Mouse (Mus musculus) testis, postnatal 10 days (tissue): ENCODE measurements around the gene Anapc5.

ENCODE experiments used
- DNase-seq: peaks from one replicate; pipeline ENCODE4 v3.0.0; 2021; ENCODE audit warnings: low spot score

Anapc5 gene

GRCm38 (mm10) chr5:122799379-122800344 is 21.5 kb downstream of the Anapc5 start:
- no peak for DNase-seq

DNA sequence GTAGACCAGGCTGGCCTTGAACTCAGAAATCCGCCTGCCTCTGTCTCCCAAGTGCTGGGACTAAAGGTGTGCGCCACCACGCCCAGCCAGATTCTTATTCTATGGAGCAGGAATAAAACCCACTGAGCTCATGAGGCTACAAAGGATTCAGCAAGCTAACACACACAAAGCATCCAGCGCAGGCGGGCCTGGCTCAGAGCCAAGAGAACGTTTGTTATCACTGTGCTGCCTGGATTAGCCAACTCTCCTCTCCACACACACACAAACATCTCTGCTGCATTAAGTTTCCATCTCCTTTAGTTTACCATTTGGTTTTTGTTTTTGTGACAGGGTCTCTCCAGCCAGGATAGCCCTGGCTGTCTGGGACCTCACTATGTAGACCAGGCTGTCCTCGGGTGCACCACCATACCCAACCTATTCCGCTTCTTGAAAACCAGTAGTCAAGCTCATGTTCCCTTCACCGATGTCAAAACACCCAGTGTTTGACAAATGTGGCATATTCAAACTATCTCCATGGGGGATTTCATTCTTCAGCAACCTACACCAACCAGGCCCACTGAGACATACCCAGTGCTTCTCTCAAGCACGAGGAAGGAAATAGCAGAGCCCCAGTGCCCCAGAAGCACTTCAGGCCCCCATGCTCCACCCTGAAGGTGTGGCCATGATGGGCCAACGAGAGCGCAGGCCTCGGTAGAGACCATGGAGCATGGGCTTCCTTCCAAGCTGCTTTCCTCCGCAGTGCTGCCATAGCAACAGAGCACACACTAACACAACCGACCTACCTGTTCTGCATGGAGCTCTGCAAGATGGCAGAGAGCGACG is 22.4 kb downstream of the Anapc5 start:
- DNase-seq = peak; percentile 92

DNA sequence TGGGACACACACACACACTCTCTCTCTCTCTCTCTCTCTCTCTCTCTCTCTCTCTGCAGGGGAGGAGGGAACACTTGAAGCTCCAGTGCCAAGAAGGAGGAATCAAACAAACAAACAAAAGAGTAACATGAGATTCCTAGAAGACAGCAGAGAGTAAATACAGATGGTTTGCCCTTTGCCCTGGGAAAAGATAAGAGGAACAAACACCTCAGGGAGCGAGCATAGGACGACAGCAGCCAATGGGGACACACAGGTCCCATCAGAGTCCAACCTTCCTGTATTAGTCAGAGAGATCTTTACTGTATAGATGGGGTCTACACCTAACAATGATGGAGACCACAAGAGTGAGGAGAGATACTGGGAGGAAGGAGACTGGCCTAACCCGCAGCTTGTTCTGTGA is 23.3 kb downstream of the Anapc5 start:
- DNase-seq = no peak

DNA sequence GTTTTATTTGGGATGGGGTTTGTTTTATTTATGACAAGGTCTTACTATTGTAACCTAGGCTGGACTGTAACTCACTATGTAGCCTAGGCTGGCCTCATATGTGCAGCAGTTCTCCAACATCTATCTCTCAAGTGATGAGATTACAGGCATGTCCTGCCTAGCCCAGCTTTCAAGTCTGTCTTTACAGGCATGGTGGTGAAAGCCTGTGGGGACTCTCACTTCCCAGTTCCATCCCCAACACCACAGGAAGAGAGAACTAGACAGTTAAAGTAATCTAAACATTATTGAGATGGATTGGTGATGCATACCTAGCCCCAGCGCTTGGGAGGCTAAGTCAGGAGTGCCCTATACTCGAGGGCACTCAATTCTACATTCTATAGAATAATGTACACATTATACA is 32.4 kb downstream of the Anapc5 start:
- no peak for DNase-seq

DNA sequence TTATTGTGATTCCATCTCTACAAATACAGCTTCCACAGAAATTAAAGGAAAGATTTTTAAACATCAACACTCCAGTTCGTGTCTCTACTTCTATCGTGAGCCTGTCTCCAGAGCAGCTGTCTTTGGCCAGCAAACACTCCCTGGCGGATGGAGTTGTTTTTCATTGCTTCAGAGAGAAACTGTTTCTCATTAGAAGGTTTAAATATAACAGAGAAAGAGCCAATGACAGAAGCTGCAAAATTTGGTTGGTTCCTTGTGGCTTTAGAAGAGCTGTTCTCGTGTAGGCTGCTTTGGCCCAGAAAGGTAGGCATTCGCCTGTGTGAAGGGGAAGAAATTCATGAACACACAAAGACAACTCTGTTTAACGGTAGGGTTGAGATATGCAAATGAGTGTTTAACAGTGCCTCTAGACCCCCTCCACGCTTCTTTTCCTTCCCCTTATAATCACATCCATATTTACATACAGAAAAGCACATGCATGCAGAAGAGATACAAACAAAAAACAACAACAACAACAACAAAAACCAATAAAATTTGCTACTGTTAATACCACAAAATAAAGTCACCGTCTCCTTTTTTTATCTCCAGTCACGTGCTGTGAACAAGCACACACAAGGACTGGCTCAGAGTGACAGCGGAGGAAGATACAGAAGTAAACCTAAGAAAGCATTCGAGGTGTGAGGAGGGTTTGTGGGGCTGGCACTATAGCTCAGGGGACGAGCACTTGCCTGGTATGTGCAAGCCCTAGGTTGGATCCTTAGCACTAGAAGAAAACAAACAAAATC is 34.9 kb downstream of the Anapc5 start:
- DNase-seq = no peak

DNA sequence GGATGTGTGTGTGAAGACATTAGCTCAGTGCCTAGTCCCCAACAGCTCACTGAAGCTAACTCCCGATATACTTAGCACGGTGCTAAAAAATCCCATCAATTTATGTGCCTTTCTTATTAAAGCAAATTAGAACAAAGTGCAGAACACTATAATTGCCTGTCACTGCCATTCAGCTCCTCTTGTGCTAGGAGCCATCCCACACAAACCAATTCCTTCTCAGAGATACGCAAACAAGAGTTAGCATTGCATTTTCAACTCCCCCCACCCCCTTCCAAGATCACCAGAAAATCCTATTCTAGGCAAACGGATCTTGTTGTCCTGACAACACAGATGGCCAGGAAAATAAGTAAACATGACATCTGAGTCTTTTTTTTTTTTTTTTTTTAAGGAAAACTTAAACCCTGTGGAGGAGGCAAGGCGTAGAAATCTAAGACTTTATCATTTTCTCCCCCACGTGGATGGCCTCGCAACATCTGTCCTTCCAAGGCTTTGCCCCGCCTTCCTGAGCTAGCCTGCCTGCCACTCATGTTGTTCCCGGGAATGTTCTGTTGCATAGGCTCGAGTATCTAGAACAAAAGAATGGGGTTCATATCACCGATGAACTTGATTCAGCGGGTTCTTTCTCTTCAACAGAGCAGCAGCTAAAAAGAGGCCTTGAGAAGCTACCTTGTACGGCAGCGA is 37.3 kb downstream of the Anapc5 start:
- no peak for DNase-seq

DNA sequence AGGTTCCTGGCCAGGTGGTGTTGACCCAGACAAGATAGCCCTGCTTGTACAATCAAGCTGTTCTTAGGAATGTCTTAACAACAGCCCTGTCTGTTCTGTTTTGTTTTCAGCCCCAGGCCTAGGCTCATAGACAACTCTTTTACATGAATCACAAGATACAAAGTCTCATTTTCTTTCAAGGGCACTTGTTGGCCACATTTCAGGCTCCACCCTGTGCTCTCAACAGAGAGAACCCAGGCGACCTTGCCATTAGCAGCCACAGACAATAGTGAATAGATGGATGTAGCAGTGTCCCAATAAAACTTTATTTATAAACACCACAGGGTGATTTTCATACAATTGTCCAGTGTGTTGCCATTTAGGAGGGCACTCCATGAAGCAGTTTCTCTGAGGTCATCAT is 39.1 kb downstream of the Anapc5 start:
- no peak for DNase-seq

DNA sequence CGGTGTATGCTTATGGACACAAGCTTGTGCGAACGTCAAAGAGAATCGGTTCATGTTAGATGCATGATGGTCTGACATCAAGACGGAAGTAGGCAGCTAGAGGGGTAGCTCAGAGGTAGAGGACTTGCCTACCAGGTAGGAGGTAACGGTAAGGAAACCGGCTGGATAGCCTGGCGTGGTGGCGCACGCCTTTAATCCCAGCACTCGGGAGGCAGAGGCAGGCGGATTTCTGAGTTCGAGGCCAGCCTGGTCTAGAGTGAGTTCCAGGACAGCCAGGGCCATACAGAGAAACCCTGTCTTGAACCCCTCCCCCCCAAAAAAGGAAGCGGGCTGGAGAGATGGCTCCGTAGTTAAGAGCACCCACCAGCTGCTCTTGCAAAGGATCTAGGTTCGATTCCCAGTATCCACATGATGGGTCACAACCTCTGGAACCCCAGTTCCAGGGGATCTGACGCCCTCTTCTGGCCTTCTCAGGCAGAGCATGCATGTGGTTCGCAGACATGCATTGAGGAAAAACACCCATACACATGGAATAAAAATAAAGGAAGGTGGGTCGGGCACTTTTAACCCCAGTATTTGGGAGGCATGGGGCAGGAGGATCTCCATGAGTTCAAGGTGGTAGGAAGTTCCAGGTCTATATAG is 40.2 kb downstream of the Anapc5 start:
- DNase-seq = no peak

DNA sequence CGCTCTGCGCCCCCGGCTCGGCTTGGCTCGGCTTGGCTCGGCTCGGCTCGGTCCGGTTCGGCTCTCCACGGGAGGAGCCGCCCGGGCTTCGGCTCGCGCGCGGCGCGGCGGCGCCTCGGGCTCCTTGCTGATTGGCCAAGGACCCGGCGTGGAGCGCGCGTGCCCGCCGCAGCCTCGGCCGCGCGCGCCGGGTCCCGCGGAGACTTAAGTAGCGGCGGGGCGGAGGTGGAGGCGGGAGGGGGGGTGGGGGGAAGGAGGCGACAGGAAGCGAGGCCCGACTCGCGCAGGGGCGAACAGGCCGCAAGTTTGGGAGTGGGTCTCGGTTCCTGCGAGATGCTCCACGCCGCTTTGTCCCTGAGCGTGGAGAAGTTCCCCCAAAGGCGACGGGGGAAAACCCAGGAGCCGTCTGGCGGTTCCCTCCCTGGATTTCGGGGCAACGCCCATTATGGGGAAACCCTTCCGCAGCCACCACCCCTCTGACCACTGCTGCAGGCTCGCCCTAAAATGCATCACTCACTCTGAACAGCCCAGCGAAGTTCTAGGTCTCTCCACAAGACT is 41.8 kb downstream of the Anapc5 start, which contains the start of gene Camkk2:
Gene Camkk2, minus strand, starts transcription at position 133 of the 558 bp plus-strand sequence.
- DNase-seq = peak; percentile 89

GRCm38 (mm10) chr5:122778231-122779226 is 42.6 kb downstream of the Anapc5 start:
- DNase-seq = no peak

DNA sequence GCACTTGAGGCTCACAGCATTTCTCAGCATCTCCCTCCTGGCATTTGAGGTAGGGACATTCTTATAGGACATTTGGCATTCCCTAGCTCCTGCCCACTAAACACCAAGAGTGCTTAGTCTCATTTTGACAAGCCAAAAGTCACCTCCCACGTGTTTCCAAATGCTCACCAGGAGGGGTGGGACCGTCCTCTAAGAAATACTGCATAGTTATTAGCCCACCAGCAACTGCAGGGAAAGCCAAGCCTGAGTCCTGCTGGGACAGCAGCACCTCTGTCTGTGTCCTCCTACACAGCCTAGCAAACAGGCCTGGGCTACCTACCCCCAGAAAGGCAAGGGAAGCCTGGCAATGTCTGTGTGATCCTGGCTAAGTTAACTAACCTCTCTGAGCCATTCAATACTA is 43.8 kb downstream of the Anapc5 start:
- DNase-seq = no peak

- DNase-seq = no peak
These were observed 45.4 kb downstream of the Anapc5 start for GRCm38 (mm10) chr5:122775646-122776286.

DNA sequence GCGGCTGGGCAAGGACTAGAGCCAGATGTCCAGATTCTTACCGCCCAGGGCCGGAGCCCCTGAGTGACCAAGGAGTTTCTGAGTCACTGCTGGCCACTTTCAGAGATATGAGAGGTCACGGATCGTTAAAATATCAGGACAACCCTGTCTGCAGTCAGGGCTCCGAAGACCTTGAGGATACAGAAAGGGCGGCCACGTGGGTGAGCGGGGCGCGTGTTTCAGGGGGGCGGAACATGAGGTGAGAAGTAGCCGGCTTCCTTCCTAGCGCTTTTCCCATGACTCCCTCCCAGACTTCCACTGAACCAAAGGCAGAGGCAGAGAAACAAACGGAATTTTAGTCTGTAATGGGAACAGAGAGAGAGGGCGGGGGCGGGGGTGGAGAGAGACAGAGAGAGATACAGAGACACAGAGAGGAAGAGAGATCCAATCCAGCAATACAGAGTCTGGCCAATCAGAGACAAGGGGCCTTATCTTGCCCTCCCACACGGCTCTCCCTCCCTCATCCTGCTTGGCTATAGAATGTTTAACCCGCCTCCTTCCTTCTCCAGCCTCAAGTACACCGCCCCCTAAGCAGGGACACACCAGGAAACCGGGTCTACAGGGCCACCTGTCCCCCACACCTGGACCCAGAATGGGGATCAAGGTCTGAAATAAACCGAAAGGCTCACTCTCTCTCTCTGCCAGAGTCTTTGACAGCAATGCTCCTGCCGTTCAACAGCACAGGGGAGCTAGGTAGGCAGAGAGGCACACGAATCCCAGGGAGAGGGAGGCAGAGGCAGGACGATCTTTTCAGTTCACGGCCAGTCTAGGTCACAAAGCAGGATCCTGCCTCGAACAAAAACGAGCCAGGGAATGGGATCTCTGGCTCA is 46.2 kb downstream of the Anapc5 start:
- DNase-seq = peak; percentile 74

DNA sequence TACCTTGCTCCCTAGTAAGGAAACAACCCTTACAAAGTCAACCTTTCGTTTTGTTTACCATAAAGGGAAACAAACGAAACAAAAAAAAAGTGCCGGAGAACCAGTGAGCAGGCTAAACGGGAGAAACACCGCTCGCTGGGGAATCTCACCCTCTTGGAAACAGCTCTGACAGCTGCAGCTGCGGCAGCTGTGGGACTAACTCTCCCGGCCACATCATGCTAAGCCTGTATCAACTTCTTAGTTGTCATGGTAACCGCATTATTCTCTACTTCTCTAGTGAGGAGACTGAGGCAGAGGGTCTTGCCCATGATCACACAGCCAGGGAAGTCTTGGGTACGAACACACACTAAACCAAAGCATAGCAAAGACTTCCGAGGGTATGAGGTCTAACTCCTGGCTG is 47.4 kb downstream of the Anapc5 start:
- DNase-seq = no peak

DNA sequence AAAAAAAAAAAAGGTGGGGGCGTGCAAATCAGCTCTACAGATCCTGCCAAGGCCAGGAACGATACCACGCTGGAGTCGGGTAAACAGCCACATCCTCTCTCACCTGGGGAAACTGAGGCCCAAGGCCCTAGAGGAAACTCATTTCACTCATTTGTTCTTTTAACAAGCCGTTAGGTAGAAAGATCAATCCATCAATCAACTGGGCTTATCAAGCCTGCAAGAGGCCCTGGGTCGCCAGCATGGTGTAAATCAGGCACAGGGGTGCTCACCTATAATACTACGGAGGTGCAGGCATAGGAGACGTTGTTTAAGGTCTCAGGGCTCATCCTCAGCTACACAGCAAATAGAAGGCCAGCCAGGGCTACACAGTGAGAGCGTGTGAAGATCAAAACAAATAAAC is 49.7 kb downstream of the Anapc5 start:
- no peak for DNase-seq

DNA sequence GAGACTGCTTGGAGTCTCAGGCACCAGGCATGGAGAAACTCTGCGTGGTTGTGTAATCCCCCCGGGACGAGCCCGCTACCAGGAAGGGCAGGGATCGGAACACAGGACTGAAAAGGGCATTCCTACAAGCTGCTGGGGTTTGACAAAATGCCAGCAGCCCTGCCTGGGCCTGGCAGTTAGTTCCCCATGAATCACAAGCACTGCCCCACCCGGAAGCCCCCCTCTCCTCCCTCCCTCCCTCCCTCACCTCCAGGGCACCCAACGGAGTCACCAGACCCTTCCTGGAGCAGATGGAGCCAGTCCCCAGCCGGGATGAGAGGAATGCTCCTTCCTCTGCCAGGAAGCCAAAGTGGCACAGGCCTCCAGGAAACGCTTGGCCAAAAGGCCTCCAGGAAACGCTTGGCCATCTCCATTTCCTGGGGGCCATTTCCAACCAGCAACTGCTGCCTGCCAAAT is 50.3 kb downstream of the Anapc5 start:
- peak; percentile 82 for DNase-seq

DNA sequence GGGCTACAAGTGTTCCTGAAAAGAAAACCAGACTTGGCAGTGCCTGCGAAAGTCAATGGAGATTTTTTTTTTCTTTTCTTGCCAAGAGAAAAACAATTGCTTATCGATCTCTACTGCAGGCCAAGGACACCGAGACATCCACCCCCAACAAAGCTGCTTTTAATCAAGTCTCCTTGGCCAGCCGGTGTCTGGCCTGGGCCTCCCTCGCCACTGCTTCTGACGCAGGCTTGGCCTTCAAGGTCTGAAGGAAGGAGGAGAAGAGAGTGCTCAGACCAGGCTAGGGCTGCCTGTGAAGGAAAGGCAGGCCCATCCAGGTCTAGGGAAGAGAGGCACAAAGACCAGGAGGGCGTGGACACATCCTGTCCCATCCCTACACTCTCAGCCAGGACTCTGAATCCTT is 50.8 kb downstream of the Anapc5 start:
- peak; percentile 74 for DNase-seq

- peak; percentile 77 for DNase-seq
These were observed 52.0 kb downstream of the Anapc5 start for GRCm38 (mm10) chr5:122769101-122769568.
